Mouse (Mus musculus) G1E-ER4 (cell line): ENCODE results near the gene Fkbp11. TPM values are rescaled to one million over a fixed set of nuclear protein-coding genes. Genes with fewer than 3 reads are reported as not detected.

Experiments used
- GATA1 ChIP-seq: IDR thresholded peaks from one replicate; pipeline ENCODE4 v1.8.0; 2012; ENCODE audit warnings: low read length, inconsistent platforms
- polyA plus RNA-seq: library from polyadenylated mRNA; stranded (reverse); fragments of >175 nt; gene quantifications from 2 replicates; pipeline ENCODE4 v1.2.3, GENCODE M21; 2012

Gene Fkbp11
- polyA plus RNA-seq, 1 experiment: 10.2 TPM

- TF ChIP-seq GATA1: no peak
These were observed 3.6 kb downstream of the Fkbp11 start for GRCm38 (mm10) chr15:98724441-98724840.

- no peak for TF ChIP-seq GATA1
These were observed 5.1 kb downstream of the Fkbp11 start for GRCm38 (mm10) chr15:98722854-98723253.

- no peak for TF ChIP-seq GATA1
These were observed 5.8 kb downstream of the Fkbp11 start for GRCm38 (mm10) chr15:98722191-98722590.

GRCm38 (mm10) chr15:98717301-98717700 is 10.7 kb downstream of the Fkbp11 start:
- TF ChIP-seq GATA1: no peak

GRCm38 (mm10) chr15:98714230-98714652 is 13.8 kb downstream of the Fkbp11 start:
- no peak for TF ChIP-seq GATA1

GRCm38 (mm10) chr15:98710442-98710841 is 17.6 kb downstream of the Fkbp11 start:
- no peak for TF ChIP-seq GATA1

GRCm38 (mm10) chr15:98707766-98708372 is 20.1 kb downstream of the Fkbp11 start, which contains the start of gene Ccdc65:
TSS of gene Ccdc65 (plus strand) at chr15:98708207.
- TF ChIP-seq GATA1: no peak

GRCm38 (mm10) chr15:98704312-98704711 is 23.7 kb downstream of the Fkbp11 start:
- no peak for TF ChIP-seq GATA1

- TF ChIP-seq GATA1: no peak
These were observed 28.6 kb downstream of the Fkbp11 start for GRCm38 (mm10) chr15:98699190-98700105.

- no peak for TF ChIP-seq GATA1
These were observed 31.8 kb downstream of the Fkbp11 start for GRCm38 (mm10) chr15:98696216-98696615.

GRCm38 (mm10) chr15:98695726-98696125 is 32.3 kb downstream of the Fkbp11 start:
- TF ChIP-seq GATA1: no peak

GRCm38 (mm10) chr15:98692171-98692715 is 35.8 kb downstream of the Fkbp11 start:
- TF ChIP-seq GATA1: no peak

- TF ChIP-seq GATA1: no peak
These were observed 36.4 kb downstream of the Fkbp11 start for GRCm38 (mm10) chr15:98691486-98692147.

- TF ChIP-seq GATA1: no peak
These were observed 38.3 kb downstream of the Fkbp11 start for GRCm38 (mm10) chr15:98689682-98690081.

- no peak for TF ChIP-seq GATA1
These were observed 42.1 kb downstream of the Fkbp11 start for GRCm38 (mm10) chr15:98685926-98686325.

- no peak for TF ChIP-seq GATA1
These were observed 44.3 kb downstream of the Fkbp11 start for GRCm38 (mm10) chr15:98683746-98684145.
